Mouse (Mus musculus): ENCODE results near the gene Cish.

DNA sequence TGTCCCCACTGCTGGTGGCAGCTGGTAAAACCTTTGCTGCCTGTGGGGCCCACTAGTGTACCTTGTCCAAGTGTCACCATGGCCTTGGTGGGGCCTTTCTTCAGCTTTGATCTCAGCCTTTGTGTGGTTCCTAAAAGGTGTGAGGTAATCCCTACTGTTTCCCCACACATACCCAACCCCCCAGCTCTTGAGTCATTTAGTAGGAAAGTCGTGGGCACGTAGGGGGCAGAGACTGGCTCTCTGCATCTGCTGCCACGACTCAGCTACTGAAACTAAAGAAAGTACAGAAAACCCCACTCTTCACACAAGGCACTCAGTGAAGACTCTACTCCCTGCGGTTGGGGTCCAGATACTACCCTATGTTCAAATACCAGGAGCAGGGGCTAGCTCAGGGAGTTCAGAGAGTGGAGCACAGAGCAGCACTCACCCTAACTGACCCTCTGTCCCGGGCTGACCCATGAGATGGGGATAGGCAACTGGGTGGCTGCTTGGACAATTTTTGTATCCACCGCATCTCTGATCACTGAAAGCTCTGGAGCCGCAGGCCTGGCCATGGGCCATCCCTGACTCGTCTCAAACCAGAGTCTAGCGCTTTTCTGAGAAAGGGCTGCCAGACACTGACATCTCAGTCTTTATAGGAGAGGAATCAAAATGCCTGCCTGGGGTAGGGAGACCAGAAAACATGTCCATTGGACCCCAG, 7.4 kb downstream of the Cish start:
- TF ChIP-seq CTCF (conservative IDR thresholded peaks at IDR 0.05; ENCODE audit: low read length), result no peak
- TF ChIP-seq POU5F1 (IDR thresholded peaks at IDR 0.05; ENCODE audit: borderline replicate concordance, low read length), result no peak
- no peak for TF ChIP-seq NANOG (IDR thresholded peaks at IDR 0.05; ENCODE audit: borderline replicate concordance, low read length)

Measured in E14TG2a.4 (cell line).